Mouse (Mus musculus) embryonic facial prominence, embryonic 14.5 days (tissue): ENCODE measurements around the gene 5430427O19Rik. TPM values are rescaled to one million over a fixed set of nuclear protein-coding genes. Genes with fewer than 3 reads are reported as not detected.

Experiments
- ATAC-seq: fragments of 200-750 bp; cut with Nextera tagmentation; 2 replicates; pipeline ENCODE4 v1.8.0; 2017; ENCODE audit warnings: low read depth, moderate number of reproducible peaks, moderate TSS enrichment
- DNase-seq: peaks from one replicate; pipeline ENCODE4 v3.0.0-alpha.2; 2015; ENCODE audit warnings: low spot score
- H3K27ac ChIP-seq: fragments of 300-500 bp; sonication (generic); replicated peaks from 2 replicates; pipeline ENCODE4 v1.5.1; 2014; ENCODE audit warnings: low read depth, mild to moderate bottlenecking, low read length, moderate library complexity
- H3K27me3 ChIP-seq: fragments of 300-500 bp; sonication (generic); replicated peaks from 2 replicates; pipeline ENCODE4 v1.6.1; 2014; ENCODE audit warnings: low read length; ENCODE audit not compliant: control insufficient read depth, insufficient read depth
- H3K36me3 ChIP-seq: fragments of 300-500 bp; sonication (generic); 2 replicates; pipeline ENCODE4 v1.6.1; 2014; ENCODE audit warnings: low read length, mixed read lengths; ENCODE audit not compliant: control insufficient read depth, insufficient read depth
- H3K4me1 ChIP-seq: fragments of 300-500 bp; sonication (generic); 2 replicates; pipeline ENCODE4 v1.6.1; 2014; ENCODE audit warnings: antibody characterized with exemption, low read length; ENCODE audit not compliant: control insufficient read depth, insufficient read depth
- H3K4me2 ChIP-seq: fragments of 300-500 bp; sonication (generic); 2 replicates; pipeline ENCODE4 v1.6.1; 2014; ENCODE audit warnings: low read depth, mild to moderate bottlenecking, low read length, moderate library complexity, mixed read lengths
- H3K4me3 ChIP-seq: fragments of 300-500 bp; sonication (generic); 2 replicates; pipeline ENCODE4 v1.5.1; 2014; ENCODE audit warnings: low read depth, mild to moderate bottlenecking, low read length
- H3K9ac ChIP-seq: fragments of 300-500 bp; sonication (generic); 2 replicates; pipeline ENCODE4 v1.6.1; 2014; ENCODE audit warnings: low read depth, mild to moderate bottlenecking, low read length, moderate library complexity, mixed read lengths
- H3K9me3 ChIP-seq: fragments of 300-500 bp; sonication (generic); 2 replicates; pipeline ENCODE4 v1.6.1; 2016; ENCODE audit warnings: low read length; ENCODE audit not compliant: control insufficient read depth
- WGBS: fragments of 180-500 bp; shearing (Covaris S2); extraction: QIAGEN DNeasy Blood & Tissue Kit; methylation state at CpG from one replicate; pipeline ENCODE4 v1.1.7; 2014; 5-methylcytosine and 5-hydroxymethylcytosine counted together
- polyA plus RNA-seq: library from polyadenylated mRNA; unstranded; fragments of >200 nt; fragmentation: Nextera tagmentation; extraction: Ambion mirVana; gene quantifications from 2 replicates; pipeline ENCODE4 v1.2.1, GENCODE M21; 2014

5430427O19Rik gene
- polyA plus RNA-seq, 1 experiment from 2014 or later, result 0.31 TPM

- H3K9ac ChIP-seq, result no peak overlapping the region
- H3K4me3 ChIP-seq, result no peak overlapping the region
- H3K4me2 ChIP-seq, result no peak overlapping the region
- 89% methylated on average over 4 of the region's 4 CpGs for WGBS
- no peak for ATAC-seq
- no peaks in the 10 kb centered on the region for H3K4me1 ChIP-seq
- H3K9me3 ChIP-seq, result no peaks in the 10 kb centered on the region
- H3K27me3 ChIP-seq, result no peaks in the 10 kb centered on the region; the same call in 1 of the 2 replicates
- DNase-seq, result no peak
- H3K36me3 ChIP-seq, result no peaks in the 10 kb centered on the region
- no peak overlapping the region for H3K27ac ChIP-seq
Observed at GRCm38 (mm10) chrX:85874367-85874766, 4.2 kb downstream of the 5430427O19Rik start.

- H3K27me3 ChIP-seq, result no peaks in the 10 kb centered on the region; the same call in 1 of the 2 replicates
- H3K4me1 ChIP-seq, result no peaks in the 10 kb centered on the region
- H3K4me2 ChIP-seq, result no peak overlapping the region
- ATAC-seq (no peak), DNase-seq (no peak)
- H3K27ac ChIP-seq, result no peak overlapping the region
- no peaks in the 10 kb centered on the region for H3K9me3 ChIP-seq
- no peak overlapping the region for H3K9ac ChIP-seq
- H3K4me3 ChIP-seq, result no peak overlapping the region
- no peaks in the 10 kb centered on the region for H3K36me3 ChIP-seq
Observed at GRCm38 (mm10) chrX:85875951-85876350, 5.8 kb downstream of the 5430427O19Rik start.

DNA sequence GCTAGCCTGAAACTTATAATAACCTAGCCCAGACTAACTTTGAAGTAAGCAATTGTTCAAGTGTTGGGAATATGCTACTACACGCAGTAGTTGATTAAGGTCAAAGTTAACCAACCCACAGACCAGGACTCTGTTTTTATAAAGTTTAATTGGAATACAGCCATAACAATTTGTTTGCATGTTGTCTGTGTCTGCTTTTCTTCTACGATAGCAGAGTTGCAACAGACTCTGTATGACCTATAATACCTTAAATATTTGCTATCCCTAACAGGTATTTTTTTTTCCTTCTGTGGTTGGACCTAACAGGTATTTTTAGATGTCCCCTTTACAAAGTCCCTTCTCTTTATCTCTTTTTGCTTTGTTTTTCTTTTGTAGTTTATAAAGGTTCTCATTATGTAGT, 7.6 kb downstream of the 5430427O19Rik start:
- no peak for DNase-seq

DNA sequence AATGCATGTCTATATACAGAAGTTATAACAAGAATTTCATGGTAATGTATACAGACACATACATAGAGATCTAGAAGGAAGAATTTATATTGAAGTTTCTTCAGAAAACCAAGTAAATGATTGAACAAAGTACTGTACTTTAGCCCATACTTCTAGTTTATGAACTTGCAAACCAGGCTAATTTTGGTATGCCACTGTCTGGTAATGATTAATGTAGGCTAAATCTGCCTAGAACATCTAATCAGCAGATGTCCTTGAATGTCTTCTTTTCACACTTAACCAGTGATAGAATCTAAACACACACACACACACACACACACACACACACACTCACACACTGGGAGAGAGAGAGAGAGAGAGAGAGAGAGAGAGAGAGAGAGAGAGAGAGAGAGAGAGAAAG, 8.1 kb downstream of the 5430427O19Rik start:
- no peaks in the 10 kb centered on the region; the same call in 1 of the 2 replicates for H3K27me3 ChIP-seq
- DNase-seq (no peak), ATAC-seq (no peak)
- no peak overlapping the region for H3K4me3 ChIP-seq
- no peak overlapping the region for H3K9ac ChIP-seq
- H3K27ac ChIP-seq, result no peak overlapping the region
- H3K4me2 ChIP-seq, result no peak overlapping the region
- no peaks in the 10 kb centered on the region for H3K9me3 ChIP-seq
- no peaks in the 10 kb centered on the region for H3K36me3 ChIP-seq
- H3K4me1 ChIP-seq, result no peaks in the 10 kb centered on the region

More for the DNA sequence above, 7.6 kb downstream of the 5430427O19Rik start:
- Histone ChIP-seq H3K27me3 (no peaks in the 10 kb centered on the region; the same call in 1 of the 2 replicates), H3K9me3 (no peaks in the 10 kb centered on the region), H3K27ac (no peak overlapping the region), H3K4me2 (no peak overlapping the region), H3K4me3 (no peak overlapping the region), H3K36me3 (no peaks in the 10 kb centered on the region), H3K4me1 (no peaks in the 10 kb centered on the region), H3K9ac (no peak overlapping the region)
- no peak for ATAC-seq
- 71% methylated on average over 2 of the region's 2 CpGs for WGBS

- WGBS, result 58% methylated on average over 7 of the region's 7 CpGs
- no peak overlapping the region for H3K27ac ChIP-seq
- no peak for ATAC-seq
- no peaks in the 10 kb centered on the region; the same call in 1 of the 2 replicates for H3K27me3 ChIP-seq
- no peaks in the 10 kb centered on the region for H3K36me3 ChIP-seq
- no peak overlapping the region for H3K4me3 ChIP-seq
- no peak overlapping the region for H3K9ac ChIP-seq
- H3K9me3 ChIP-seq, result no peaks in the 10 kb centered on the region
- peak; percentile 17 for DNase-seq
- H3K4me2 ChIP-seq, result no peak overlapping the region
- H3K4me1 ChIP-seq, result no peaks in the 10 kb centered on the region
Observed at GRCm38 (mm10) chrX:85879198-85879977, 9.2 kb downstream of the 5430427O19Rik start.

DNA sequence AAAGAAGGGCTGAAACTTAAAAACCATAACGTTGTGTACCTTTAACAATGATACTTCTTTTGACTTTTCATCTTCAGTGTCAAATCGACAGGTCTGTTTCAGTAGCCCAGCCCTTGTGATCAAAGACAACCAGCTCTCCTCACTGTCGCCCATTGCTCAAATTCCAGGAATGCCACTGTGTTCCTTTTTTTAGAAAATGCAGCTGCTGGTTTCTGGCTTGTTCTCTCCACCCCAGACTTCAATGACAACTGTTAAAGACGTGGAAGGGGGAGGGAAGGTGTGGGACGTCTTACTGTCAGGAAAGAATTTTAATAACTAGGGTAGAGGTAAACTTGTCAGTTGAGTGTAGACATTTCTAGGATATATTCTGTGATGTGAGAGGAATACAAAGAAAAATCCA, 16.5 kb downstream of the 5430427O19Rik start:
- Histone ChIP-seq H3K9ac (no peak overlapping the region), H3K27me3 (no peaks in the 10 kb centered on the region; the same call in 1 of the 2 replicates), H3K27ac (no peak overlapping the region), H3K4me2 (no peak overlapping the region), H3K4me1 (no peaks in the 10 kb centered on the region), H3K36me3 (no peaks in the 10 kb centered on the region), H3K4me3 (no peak overlapping the region), H3K9me3 (no peaks in the 10 kb centered on the region)
- 32% methylated on average over 5 of the region's 5 CpGs for WGBS
- peak; percentile 9 for DNase-seq
- ATAC-seq, result no peak

DNA sequence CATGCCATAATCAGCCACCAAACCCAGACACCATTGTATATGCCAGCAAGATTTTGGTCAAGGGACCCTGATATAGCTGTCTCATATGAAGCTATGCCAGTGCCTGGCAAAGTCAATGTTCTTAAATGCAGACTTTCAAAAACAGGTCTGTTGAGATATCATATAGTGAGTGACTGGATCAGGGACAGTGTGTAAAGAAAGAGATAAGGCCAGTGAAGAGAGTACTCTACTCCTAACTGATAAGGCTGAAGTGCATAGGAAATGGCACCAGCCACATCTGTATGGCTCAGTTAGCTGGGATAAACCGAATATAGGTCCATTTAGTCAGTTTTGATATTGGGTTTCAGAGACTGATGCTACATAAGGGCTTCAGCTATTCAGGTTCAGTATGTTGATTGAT, 31.0 kb downstream of the 5430427O19Rik start:
- no peak overlapping the region for H3K4me3 ChIP-seq
- H3K27me3 ChIP-seq, result no peaks in the 10 kb centered on the region
- DNase-seq (no peak), ATAC-seq (no peak)
- H3K4me1 ChIP-seq, result no peaks in the 10 kb centered on the region
- 43% methylated on average over 1 of the region's 1 CpGs for WGBS
- H3K4me2 ChIP-seq, result no peak overlapping the region
- no peak overlapping the region for H3K9ac ChIP-seq
- no peak overlapping the region for H3K27ac ChIP-seq
- H3K36me3 ChIP-seq, result no peaks in the 10 kb centered on the region
- no peaks in the 10 kb centered on the region for H3K9me3 ChIP-seq

DNA sequence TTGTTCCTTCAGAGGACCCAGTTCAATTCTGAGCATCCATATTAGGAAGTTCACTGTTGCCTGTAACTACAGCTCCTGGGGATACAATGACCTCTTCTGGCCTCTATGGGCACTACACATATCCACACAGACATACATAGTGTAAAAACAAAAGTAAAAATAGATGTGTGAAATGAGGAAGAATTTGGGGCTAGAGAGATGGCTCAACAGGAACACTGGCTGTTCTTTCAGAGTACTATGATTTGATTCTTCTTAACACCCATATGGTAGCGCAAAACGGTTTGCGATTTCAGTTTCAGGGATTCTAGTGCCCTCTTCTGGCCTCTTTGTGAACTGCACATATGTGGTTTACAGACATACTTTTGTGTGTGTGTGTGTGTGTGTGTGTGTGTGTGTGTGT, 48.9 kb downstream of the 5430427O19Rik start:
- whole genome bisulfite sequencing, result 53% methylated on average over 3 of the region's 3 CpGs
- no peaks in the 10 kb centered on the region for H3K9me3 ChIP-seq
- no peak overlapping the region for H3K4me3 ChIP-seq
- no peak overlapping the region for H3K27ac ChIP-seq
- no peak overlapping the region for H3K9ac ChIP-seq
- no peaks in the 10 kb centered on the region for H3K27me3 ChIP-seq
- no peak overlapping the region; the same call in 1 of the 2 replicates for H3K4me2 ChIP-seq
- ATAC-seq (no peak), DNase-seq (no peak)
- H3K36me3 ChIP-seq, result no peaks in the 10 kb centered on the region
- no peaks in the 10 kb centered on the region for H3K4me1 ChIP-seq

DNA sequence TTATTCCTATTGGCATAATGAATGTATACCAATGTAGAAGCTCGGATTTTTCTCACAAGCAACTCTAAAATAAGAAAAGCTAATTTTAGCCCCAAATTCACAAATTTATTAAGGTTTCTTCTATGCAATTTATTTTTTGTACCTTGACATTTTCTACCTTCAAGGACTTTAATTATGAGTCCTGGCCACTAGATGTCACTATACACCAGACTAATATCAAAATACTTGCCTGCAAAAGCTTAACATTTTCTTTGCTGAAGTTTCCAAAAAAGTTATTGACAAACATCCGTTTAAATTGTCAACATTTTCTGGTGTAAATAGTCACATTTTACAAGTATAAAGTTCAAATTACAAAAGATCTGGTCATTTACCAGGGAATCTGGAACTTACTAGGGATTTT, 62.8 kb downstream of the 5430427O19Rik start:
- H3K27ac ChIP-seq, result no peak overlapping the region
- no peaks in the 10 kb centered on the region for H3K36me3 ChIP-seq
- no peaks in the 10 kb centered on the region for H3K9me3 ChIP-seq
- H3K9ac ChIP-seq, result no peak overlapping the region
- H3K27me3 ChIP-seq, result no peaks in the 10 kb centered on the region
- H3K4me1 ChIP-seq, result no peaks in the 10 kb centered on the region
- no peak for ATAC-seq
- WGBS, result 11% methylated on average over 2 of the region's 2 CpGs
- DNase-seq, result peak; percentile 39
- no peak overlapping the region for H3K4me2 ChIP-seq
- no peak overlapping the region for H3K4me3 ChIP-seq
